Mouse (Mus musculus): ENCODE results near the gene Ankrd34a.

Gene Ankrd34a

DNA sequence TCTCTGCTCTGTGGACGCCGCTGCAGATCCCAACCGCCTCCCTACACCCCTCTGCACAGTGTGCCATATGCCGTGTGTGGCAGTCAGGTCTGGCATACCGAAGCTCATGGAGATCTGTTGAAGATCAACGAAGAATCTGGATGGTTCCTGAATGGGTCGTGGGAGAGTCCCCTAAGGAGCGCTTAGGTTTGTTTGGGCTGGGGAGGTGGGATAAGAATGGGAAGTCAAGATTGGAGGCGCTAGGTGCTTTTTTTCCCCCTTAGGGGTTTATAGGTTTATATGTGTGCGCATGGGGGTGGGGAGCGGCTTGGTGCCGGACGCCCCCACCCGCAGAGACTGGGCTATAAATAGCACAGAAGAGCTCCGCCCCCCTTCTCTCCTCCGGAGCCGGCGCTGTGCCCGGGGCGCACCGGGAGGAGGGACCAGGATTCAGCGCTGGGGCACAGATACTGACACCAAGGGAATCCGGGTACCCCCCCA is at the start of gene Ankrd34a:
TSS of gene Ankrd34a (plus strand) at position 409 of the 480 bp plus-strand sequence.
- no peak for DNase-seq (ENCODE audit: low spot score)

DNA sequence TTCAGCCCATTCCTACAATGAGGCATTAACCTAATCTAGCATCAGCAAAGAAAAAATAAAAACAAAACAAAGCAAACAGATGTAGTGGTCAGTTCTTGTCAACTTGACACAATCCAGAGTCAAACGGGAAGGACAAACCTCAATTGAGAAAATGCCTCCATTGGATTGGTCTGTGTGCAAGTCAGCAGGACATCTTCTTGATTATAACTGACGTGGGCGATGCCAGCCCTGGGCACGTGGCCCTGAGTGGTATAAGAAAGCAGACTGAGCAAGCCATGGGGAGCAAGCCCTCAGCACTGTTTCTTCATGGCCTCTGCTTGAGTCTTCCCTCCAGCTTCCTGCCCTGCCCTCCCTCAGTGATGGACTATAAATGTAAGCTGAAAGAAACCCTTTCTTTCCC is 49.6 kb upstream of the Ankrd34a start:
- no peak for DNase-seq (ENCODE audit: low spot score)

DNA sequence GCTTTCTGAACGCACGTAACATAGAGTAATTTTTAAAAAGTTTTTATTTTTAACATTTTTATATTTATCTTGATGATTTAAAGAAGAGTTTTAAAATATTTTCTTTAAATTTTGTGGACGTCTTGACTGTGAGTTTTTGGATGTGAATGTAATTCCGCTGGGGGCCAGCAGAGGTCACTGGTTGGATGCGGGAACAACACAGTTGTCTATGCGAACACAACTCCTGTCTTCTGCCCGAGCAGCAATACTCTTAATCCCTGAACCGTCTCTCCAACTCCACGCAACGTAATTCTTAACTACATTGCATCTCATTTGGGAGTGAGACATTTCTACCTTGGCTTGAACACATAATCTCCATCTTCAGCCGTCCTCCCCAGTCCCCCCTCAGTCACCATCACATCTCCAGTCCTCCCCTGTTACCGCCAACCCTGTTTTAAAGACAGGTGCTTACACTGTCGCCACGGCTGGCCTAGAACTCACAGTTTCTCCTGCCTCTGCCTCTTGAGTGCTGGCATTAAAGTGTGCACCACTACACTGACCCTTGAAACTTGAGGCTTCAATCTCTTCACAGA is 49.0 kb upstream of the Ankrd34a start:
- no peak for DNase-seq (ENCODE audit: low spot score)

DNA sequence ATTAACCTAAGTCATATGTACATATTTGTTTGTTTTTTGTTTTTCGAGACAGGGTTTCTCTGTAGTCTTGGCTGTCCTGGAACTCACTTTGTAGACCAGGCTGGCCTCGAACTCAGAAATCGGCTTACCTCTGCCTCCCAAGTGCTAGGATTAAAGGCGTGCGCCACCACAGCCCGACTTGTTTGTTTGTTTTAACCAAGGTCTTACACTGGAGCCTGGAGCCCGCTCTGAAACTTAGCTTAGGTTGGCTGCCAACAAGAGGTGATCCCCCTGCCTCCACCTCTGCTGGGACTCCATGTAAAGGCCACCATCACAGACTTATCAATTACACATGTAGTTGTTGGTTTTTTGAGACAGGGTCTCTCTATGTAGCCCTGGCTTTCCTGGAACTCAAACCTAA is 47.6 kb upstream of the Ankrd34a start:
- no peak for DNase-seq (ENCODE audit: low spot score)

DNA sequence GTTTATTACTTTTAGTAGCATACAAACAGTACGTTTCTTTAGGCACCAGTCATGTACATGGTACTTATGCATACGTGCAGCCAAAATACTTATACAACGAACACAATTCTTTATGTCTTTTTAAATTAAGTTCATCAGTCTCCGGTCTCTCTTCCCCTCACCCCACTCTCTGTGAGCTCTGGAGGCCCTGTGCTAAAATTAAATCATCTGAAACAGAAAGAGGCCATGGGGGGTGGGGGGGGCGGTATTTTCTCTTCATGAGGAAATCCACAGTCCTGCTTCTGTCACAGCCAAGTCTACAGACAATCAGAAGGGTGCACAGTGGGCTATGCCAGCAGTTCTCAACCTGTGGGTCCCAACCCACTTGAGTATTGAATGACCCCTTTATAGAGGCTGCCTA is 47.1 kb upstream of the Ankrd34a start:
- no peak for DNase-seq (ENCODE audit: low spot score)

DNA sequence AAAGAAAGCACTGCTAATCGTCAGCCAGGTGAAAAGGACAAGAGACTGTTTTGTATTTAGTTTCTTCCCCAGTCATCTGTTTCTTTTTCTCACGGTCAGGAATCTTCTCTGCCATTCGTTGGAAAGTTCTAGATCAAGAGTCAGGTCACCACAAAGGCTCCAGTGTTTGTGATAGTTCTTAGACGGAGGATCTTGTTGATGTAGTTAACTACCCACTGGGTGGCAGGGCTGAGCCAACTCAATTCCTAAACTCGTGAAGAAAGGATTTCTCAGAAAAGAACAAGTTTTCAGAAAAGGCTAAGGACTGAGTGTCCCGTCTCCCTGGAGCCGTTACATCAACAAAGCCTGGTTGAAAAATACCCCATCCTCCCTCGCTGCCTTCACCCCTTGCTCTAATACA is 45.2 kb upstream of the Ankrd34a start:
- no peak for DNase-seq (ENCODE audit: low spot score)

DNA sequence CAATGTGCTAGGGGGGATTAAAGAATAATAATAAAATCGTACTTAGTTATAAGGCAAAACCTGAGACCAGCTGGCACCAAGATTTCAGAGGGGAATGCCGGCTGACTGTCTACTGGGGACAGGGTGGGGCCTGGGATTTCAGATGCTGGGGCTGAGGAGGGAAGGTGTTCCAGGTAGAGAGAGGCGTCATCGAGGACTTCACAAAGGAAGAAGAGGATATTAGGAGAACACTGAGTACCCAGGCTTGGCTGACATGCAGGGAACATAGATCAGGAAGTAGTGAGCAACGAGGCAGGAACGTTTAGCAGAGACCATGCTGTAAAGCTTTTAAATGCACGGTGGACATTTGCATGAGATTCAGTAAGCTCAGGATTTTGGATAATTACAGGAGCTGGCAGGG is 44.5 kb upstream of the Ankrd34a start:
- no peak for DNase-seq (ENCODE audit: low spot score)

DNA sequence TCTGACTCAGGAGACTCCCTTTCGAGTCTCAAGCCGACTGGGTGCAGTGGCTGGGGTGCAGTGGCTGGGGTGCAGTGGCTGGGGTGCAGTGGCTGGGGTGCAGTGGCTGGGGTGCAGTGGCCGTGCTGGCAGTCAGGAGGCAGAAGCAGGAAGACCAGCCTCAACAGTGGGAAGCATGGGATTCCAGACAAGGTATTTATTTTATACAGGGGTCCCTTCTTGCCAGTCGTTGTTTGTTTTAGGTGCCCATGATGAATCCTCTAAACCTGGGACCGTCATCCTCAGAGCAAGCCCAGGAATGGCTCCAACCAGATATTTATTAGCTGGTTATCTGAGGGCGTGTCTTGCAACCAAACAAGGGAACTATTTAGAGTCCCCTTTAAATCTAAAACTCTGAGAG is 42.8 kb upstream of the Ankrd34a start:
- no peak for DNase-seq (ENCODE audit: low spot score)

DNA sequence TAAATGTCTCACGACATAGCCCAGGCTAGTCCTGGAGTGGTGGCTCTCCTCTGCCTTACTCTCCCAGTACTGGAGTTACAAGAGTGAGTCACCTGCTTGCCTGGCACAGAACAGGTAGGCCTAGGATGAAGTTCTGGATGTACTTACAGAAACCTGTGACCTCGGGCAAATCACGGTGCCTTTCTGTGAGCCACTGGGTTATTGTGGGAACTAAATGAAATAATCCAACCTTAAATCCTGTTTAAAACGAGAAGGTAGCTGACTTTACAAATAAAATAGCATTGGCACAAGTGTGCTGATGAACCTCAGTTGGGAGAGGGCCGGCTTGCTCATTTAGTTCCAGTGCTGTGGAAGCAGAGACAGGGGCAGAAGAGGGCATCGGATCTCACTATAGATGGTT is 42.2 kb upstream of the Ankrd34a start:
- no peak for DNase-seq (ENCODE audit: low spot score)

DNA sequence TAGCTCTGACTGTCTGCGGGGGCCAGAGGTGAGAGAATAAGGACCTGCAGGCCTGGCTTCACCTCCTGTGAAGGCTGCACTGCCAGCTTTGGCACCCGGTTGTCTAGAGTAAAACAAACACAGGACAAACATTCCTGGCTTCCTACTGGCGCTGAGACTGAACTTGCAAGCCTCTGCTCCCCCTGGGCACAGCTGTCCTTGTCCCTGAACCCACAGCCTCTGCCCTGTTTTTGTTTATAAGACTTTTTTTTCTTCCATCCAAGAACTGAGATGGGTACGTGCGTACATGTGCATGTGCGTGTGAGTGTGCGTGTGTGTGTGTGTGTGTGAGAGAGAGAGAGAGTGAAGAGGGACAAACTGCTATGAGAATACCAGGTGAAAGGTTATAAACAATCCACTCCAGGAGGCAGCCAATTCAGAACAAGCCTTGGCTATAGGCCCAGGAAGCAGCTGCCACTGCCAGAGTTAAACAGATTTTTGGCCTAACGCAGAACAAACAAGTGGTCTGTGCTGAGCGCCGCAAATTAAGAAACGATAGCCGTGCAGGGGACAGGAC is 41.3 kb upstream of the Ankrd34a start:
- no peak for DNase-seq (ENCODE audit: low spot score)

DNA sequence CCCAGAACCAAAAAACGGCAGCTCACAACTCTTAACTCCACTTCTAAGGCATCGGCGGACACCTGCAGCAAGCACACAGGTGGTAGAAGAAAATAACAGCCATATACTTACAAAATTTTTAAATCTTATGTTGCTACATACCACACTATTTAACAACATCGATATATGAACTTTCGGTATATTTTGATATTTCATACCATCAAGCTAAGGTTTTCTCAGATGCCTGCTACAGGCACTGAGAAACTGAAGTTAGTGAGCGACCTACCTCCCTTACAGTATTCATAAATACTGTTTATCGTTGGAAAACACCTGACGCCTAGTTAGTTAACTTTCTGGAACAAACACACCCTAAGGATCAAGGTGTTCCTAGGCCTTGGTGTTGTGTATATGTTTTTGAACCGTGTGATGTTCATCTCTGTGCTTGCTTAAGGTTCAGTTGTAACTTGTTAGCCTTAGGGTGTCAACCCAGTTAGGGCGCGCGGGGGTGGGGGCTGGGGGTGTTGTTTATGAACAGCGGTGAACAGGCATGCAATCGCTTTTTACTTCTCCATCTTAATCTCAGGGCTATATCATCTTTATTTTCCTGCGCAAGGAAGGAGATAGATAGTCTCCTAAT is 40.3 kb upstream of the Ankrd34a start:
- no peak for DNase-seq (ENCODE audit: low spot score)

DNA sequence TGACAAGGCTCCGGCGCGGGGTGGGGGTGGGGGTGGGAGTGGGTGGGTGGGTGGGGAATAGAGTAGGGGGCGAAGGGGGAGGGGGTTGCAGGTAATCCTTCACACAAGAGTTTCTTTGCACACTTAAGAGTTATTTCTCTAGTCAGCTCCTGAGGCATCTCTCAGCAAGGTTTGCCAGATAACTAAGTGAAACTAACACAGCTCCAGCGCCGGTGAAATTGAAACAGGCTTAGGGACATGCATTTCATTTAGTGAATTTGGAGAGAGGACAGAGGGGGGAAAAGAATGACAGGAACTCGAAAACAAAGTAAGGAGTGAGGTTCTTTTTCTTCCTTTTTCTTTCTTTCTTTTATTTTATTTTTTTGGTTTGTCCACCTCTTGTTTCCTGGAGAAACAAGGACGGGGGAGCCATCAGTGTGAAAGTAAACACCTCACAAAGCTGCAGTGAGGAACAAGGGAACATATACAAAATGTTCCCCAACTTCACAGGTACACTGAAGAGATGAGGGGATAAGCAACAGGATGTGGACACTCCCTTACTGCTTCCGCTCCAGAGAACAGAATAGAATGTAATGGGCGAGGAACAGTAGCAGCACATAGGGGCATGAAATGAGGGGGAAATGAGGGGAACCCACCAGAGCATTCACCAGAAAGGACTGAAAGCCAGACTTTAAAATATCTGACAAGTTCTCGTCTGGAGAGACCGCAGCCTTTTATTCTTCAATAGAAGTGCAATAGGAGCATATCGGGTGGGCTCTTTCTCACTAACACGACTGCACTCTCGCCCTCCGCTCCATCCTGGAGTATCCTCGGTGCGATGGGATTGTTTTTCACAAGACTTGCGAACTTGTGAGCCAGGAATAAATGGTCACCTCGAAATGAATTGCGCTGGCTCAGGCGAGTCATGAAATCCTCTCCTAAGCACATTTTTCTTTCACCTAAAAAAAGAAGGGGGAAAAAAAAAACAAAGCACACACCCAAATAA is 39.5 kb upstream of the Ankrd34a start:
- no peak for DNase-seq (ENCODE audit: low spot score)

DNA sequence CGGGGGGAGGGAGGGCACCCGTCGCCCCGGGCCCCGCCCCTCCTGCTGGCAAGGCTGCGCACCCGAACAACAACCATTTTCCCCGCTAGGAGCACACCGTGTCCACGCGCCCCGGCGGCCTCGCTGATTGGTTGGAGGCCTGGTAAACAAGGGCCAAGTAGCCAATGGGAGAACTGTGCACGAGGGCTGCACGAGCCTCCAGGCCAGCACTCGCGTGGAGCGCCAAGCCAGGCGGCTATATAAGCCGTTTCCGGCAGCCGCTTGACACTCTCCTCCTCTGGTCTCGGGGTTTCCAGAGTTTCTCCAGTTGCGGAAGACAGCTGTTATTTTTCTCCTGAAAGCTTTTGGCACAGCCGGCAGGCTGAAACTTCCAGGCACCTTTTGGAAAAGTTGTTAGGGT is 38.7 kb upstream of the Ankrd34a start, which contains the start of gene Txnip:
TSS of gene Txnip (plus strand) at position 264 of the 400 bp plus-strand sequence.
- DNase-seq (ENCODE audit: low spot score) = peak; percentile 99

DNA sequence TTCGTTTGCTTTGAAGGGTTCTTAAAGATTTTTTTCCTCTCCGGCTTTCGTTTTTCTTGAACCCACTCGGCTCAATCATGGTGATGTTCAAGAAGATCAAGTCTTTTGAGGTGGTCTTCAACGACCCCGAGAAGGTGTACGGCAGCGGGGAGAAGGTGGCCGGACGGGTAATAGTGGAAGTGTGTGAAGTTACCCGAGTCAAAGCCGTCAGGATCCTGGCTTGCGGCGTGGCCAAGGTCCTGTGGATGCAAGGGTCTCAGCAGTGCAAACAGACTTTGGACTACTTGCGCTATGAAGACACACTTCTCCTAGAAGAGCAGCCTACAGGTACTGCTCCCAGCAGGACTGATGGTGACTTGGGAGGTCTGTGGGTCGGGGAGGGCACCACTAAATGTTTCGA is 38.3 kb upstream of the Ankrd34a start:
- DNase-seq (ENCODE audit: low spot score) = no peak

DNA sequence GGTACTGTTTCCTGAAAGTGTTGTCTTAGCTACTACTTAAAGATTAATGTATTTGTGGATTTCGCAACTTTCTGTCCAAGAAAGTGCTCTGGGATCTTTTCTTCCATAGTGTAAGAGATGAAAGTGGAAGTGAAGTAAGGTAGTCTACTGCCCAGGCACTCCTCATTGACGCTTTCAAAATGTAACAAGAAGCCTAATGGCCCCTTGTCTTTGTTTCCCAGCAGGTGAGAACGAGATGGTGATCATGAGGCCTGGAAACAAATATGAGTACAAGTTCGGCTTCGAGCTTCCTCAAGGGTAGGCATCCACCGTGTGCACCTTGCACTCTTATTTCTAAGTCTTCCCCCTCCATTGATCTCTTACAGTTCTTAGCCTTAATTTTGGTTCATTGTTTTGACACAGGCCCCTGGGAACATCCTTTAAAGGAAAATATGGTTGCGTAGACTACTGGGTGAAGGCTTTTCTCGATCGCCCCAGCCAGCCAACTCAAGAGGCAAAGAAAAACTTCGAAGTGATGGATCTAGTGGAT is 37.7 kb upstream of the Ankrd34a start:
- DNase-seq (ENCODE audit: low spot score) = no peak

DNA sequence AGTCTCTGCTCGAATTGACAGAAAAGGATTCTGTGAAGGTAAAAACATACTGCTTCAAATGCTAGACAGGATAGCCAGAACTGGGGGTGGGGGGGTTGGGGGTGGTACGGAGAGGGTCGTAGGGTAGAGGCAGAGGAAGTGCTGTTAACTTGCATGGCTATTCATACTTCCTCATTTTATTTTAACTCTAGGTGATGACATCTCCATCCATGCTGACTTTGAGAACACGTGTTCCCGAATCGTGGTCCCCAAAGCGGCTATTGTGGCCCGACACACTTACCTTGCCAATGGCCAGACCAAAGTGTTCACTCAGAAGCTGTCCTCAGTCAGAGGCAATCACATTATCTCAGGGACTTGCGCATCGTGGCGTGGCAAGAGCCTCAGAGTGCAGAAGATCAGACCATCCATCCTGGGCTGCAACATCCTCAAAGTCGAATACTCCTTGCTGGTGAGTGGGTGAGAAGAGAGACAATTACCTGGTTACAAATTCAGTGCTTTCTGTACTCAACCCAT is 37.0 kb upstream of the Ankrd34a start:
- no peak for DNase-seq (ENCODE audit: low spot score)

DNA sequence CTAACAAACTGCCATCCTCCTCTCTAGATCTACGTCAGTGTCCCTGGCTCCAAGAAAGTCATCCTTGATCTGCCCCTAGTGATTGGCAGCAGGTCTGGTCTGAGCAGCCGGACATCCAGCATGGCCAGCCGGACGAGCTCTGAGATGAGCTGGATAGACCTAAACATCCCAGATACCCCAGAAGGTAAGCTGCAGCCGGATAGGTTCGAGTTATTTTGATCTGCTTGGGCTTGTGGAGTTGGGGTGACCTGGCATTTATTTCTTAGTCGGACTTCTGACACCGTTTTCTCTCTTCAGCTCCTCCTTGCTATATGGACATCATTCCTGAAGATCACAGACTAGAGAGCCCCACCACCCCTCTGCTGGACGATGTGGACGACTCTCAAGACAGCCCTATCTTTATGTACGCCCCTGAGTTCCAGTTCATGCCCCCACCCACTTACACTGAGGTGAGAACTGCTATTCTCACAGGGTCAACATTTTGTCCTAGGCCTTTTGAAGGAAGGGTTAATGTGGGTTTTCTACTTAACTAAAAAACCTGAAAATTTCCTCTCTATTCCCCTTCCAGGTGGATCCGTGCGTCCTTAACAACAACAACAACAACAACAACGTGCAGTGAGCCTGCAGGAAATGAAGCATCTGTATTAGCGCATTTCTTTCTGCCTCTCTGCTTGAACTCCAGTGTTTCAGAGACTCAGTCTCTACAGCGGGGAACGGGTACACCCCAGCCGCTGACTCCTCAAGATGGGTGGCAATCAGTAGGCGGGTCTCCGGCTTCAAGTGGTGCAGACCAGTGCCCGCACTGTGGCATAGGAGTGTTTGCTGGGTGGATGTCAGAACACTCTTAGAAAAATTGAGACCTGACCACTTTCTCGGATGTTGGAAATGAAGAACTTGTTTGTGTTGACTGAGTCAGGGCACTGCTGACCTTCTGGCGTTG is 36.3 kb upstream of the Ankrd34a start:
- no peak for DNase-seq (ENCODE audit: low spot score)

DNA sequence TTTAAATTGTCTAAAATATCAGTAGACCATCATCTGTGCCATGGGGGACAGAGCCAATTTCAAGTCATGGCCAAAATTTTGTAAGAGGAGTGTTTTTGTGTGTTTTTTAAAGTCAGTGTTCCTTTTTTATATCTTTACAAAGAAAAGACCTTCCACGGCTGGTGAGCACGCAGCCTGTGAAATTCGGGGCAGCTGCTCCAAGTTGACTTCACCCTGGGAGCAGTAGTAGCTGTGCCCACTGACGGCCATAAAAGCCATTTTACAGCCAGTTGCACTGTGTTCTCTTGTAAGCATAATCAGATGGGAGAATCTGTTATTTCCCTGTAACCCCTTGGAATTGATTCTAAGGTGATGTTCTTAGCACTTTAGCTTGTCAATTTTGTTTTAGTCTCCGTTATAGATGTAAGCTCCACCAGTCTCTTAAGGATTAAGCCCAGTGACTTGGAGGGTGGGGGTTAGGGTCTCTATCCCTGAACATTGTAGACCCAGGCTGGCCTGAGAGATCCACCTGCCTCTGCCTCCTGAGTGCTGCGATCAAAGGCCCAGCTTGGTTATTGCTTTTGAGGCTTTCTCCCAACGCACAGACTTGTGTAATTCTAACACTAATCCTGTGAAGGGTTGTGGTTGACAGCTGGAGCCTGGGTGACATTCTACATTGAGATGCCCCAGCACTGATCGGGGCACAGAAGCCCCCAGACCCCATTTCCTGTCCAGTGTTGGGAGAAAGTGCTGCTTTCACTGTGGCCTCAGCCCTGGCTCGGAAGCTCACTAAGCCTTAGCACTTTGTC is 35.4 kb upstream of the Ankrd34a start:
- DNase-seq (ENCODE audit: low spot score) = no peak

DNA sequence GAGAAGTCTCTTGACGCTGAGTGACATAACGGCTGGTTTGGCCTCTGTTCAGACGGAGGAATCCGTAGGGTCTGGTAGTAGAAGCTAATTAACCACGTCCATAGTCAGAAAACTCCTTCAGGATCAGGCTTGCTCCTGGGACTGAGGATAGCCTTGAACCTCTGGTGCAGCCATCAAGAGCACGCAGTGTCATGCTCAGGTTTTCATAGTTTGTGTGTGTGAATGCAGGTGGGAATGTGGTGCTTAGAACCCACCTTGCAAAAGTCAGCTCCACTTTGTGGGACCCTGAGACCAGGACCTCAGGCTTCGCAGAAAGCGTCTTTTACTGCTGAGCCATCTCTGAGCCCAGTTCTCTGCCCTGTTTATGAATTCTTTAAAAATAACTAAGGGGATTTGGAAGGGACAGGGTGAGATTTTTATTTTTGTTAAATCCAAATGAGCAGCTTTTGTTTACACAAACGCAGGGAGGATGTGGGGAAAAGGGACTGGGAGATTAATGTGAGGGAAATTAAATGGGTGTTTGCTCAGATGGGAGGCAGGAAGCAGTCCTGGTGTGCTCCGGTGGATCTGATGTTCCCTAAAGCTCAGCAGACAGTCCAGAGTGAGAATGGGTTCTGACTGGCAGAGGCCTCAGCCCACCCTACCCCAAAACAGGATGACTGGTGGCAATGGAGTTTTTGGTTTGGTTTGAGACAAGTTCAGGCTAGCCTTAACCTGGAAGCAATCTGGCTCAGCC is 34.3 kb upstream of the Ankrd34a start:
- DNase-seq (ENCODE audit: low spot score) = no peak
